Mouse (Mus musculus): ENCODE measurements around the gene Scai. TPM values are rescaled to one million over a fixed set of nuclear protein-coding genes. Genes with fewer than 3 reads are reported as not detected.

The Scai gene
- total and polyA plus RNA-seq, 2 experiments from 2014 or later, result 2.7 to 8.3 TPM

GRCm38 (mm10) chr2:39220010-39220409, 29.5 kb upstream of the Scai start:
- 93% methylated on average over 6 of the region's 6 CpGs for WGBS
- DNase-seq (ENCODE audit: low spot score) (no peak), ATAC-seq (ENCODE audit: insufficient read depth, low read depth) (no peak)
- Histone ChIP-seq H3K27me3 (ENCODE audit: control insufficient read depth, insufficient read depth, low read length) (no peaks in the 10 kb centered on the region), H3K4me2 (ENCODE audit: low read depth, low read length) (no peak overlapping the region), H3K4me1 (ENCODE audit: control insufficient read depth, insufficient read depth) (peaks cover 18% of the 10 kb centered on the region), H3K27ac (ENCODE audit: low read depth) (no peak overlapping the region), H3K9me3 (replicated peaks; ENCODE audit: control insufficient read depth, low read length) (no peaks in the 10 kb centered on the region), H3K4me3 (ENCODE audit: low read depth, low read length) (no peak overlapping the region), H3K9ac (replicated peaks; ENCODE audit: low read depth, low read length) (no peak overlapping the region), H3K36me3 (replicated peaks; ENCODE audit: control insufficient read depth, insufficient read depth, low read length) (no peaks in the 10 kb centered on the region)
- TF ChIP-seq CTCF (IDR thresholded peaks at IDR 0.05; ENCODE audit: low read depth) (no peak), EP300 (IDR thresholded peaks at IDR 0.05; ENCODE audit: low read depth) (no peak)

GRCm38 (mm10) chr2:39219034-39219433, 28.5 kb upstream of the Scai start:
- Histone ChIP-seq H3K9me3 (replicated peaks; ENCODE audit: control insufficient read depth, low read length) (no peaks in the 10 kb centered on the region), H3K4me2 (ENCODE audit: low read depth, low read length) (no peak overlapping the region), H3K4me3 (ENCODE audit: low read depth, low read length) (no peak overlapping the region), H3K36me3 (replicated peaks; ENCODE audit: control insufficient read depth, insufficient read depth, low read length) (no peaks in the 10 kb centered on the region), H3K27ac (ENCODE audit: low read depth) (no peak overlapping the region), H3K9ac (replicated peaks; ENCODE audit: low read depth, low read length) (no peak overlapping the region), H3K27me3 (ENCODE audit: control insufficient read depth, insufficient read depth, low read length) (no peaks in the 10 kb centered on the region), H3K4me1 (ENCODE audit: control insufficient read depth, insufficient read depth) (peaks cover 12% of the 10 kb centered on the region; the same call in 1 of the 2 replicates)
- DNase-seq (ENCODE audit: low spot score) (no peak), ATAC-seq (ENCODE audit: insufficient read depth, low read depth) (no peak)
- 88% methylated on average over 3 of the region's 3 CpGs for WGBS
- no peak for TF ChIP-seq EP300 (IDR thresholded peaks at IDR 0.05; ENCODE audit: low read depth)
- no peak for TF ChIP-seq CTCF (IDR thresholded peaks at IDR 0.05; ENCODE audit: low read depth)

GRCm38 (mm10) chr2:39217150-39217549, 26.6 kb upstream of the Scai start:
- no peak for ATAC-seq (ENCODE audit: insufficient read depth, low read depth)
- no peak overlapping the region for H3K4me3 ChIP-seq (ENCODE audit: low read depth, low read length)
- no peak for DNase-seq (ENCODE audit: low spot score)
- H3K4me2 ChIP-seq (ENCODE audit: low read depth, low read length), result no peak overlapping the region
- WGBS, result 89% methylated on average over 4 of the region's 4 CpGs
- H3K9me3 ChIP-seq (replicated peaks; ENCODE audit: control insufficient read depth, low read length), result no peaks in the 10 kb centered on the region
- H3K36me3 ChIP-seq (replicated peaks; ENCODE audit: control insufficient read depth, insufficient read depth, low read length), result no peaks in the 10 kb centered on the region
- peaks cover 3% of the 10 kb centered on the region; the same call in 1 of the 2 replicates for H3K4me1 ChIP-seq (ENCODE audit: control insufficient read depth, insufficient read depth)
- no peak overlapping the region for H3K27ac ChIP-seq (ENCODE audit: low read depth)
- no peak for TF ChIP-seq EP300 (IDR thresholded peaks at IDR 0.05; ENCODE audit: low read depth)
- no peak for TF ChIP-seq CTCF (IDR thresholded peaks at IDR 0.05; ENCODE audit: low read depth)
- no peak overlapping the region for H3K9ac ChIP-seq (replicated peaks; ENCODE audit: low read depth, low read length)
- no peaks in the 10 kb centered on the region for H3K27me3 ChIP-seq (ENCODE audit: control insufficient read depth, insufficient read depth, low read length)

- DNase-seq (ENCODE audit: low spot score) (no peak), ATAC-seq (ENCODE audit: insufficient read depth, low read depth) (no peak)
- Histone ChIP-seq H3K4me2 (ENCODE audit: low read depth, low read length) (no peak overlapping the region), H3K27ac (ENCODE audit: low read depth) (no peak overlapping the region), H3K9me3 (replicated peaks; ENCODE audit: control insufficient read depth, low read length) (no peaks in the 10 kb centered on the region), H3K36me3 (replicated peaks; ENCODE audit: control insufficient read depth, insufficient read depth, low read length) (peaks cover 4% of the 10 kb centered on the region; the same call in 1 of the 2 replicates), H3K4me3 (ENCODE audit: low read depth, low read length) (no peak overlapping the region), H3K4me1 (ENCODE audit: control insufficient read depth, insufficient read depth) (peaks cover 3% of the 10 kb centered on the region; the same call in 1 of the 2 replicates), H3K9ac (replicated peaks; ENCODE audit: low read depth, low read length) (no peak overlapping the region), H3K27me3 (ENCODE audit: control insufficient read depth, insufficient read depth, low read length) (no peaks in the 10 kb centered on the region)
- WGBS, result 85% methylated on average over 4 of the region's 4 CpGs
- TF ChIP-seq EP300 (IDR thresholded peaks at IDR 0.05; ENCODE audit: low read depth) (no peak), CTCF (IDR thresholded peaks at IDR 0.05; ENCODE audit: low read depth) (no peak)
These were observed 20.2 kb upstream of the Scai start for GRCm38 (mm10) chr2:39210738-39211137.

GRCm38 (mm10) chr2:39203359-39203758, 12.8 kb upstream of the Scai start:
- H3K9ac ChIP-seq (replicated peaks; ENCODE audit: low read depth, low read length), result no peak overlapping the region
- no peak for ATAC-seq (ENCODE audit: insufficient read depth, low read depth)
- WGBS, result 86% methylated on average over 2 of the region's 2 CpGs

GRCm38 (mm10) chr2:39194809-39195208, 4.3 kb upstream of the Scai start:
- Histone ChIP-seq H3K27me3 (ENCODE audit: control insufficient read depth, insufficient read depth, low read length) (no peaks in the 10 kb centered on the region), H3K36me3 (replicated peaks; ENCODE audit: control insufficient read depth, insufficient read depth, low read length) (peaks cover 22% of the 10 kb centered on the region), H3K27ac (ENCODE audit: low read depth) (no peak overlapping the region), H3K4me3 (ENCODE audit: low read depth, low read length) (no peak overlapping the region), H3K9me3 (replicated peaks; ENCODE audit: control insufficient read depth, low read length) (no peaks in the 10 kb centered on the region), H3K9ac (replicated peaks; ENCODE audit: low read depth, low read length) (no peak overlapping the region), H3K4me2 (ENCODE audit: low read depth, low read length) (no peak overlapping the region), H3K4me1 (ENCODE audit: control insufficient read depth, insufficient read depth) (peaks cover 2% of the 10 kb centered on the region; the same call in 1 of the 2 replicates)
- ATAC-seq (ENCODE audit: insufficient read depth, low read depth), result no peak
- DNase-seq (ENCODE audit: low spot score), result no peak
- 95% methylated on average over 2 of the region's 2 CpGs for WGBS
- TF ChIP-seq EP300 (IDR thresholded peaks at IDR 0.05; ENCODE audit: low read depth) (no peak), CTCF (IDR thresholded peaks at IDR 0.05; ENCODE audit: low read depth) (no peak)

More at GRCm38 (mm10) chr2:39203359-39203758, 12.8 kb upstream of the Scai start:
- no peak overlapping the region for H3K27ac ChIP-seq (ENCODE audit: low read depth)
- no peak overlapping the region for H3K4me3 ChIP-seq (ENCODE audit: low read depth, low read length)
- no peaks in the 10 kb centered on the region for H3K4me1 ChIP-seq (ENCODE audit: control insufficient read depth, insufficient read depth)
- H3K27me3 ChIP-seq (ENCODE audit: control insufficient read depth, insufficient read depth, low read length), result no peaks in the 10 kb centered on the region
- H3K36me3 ChIP-seq (replicated peaks; ENCODE audit: control insufficient read depth, insufficient read depth, low read length), result peaks cover 27% of the 10 kb centered on the region
- no peak for DNase-seq (ENCODE audit: low spot score)
- H3K4me2 ChIP-seq (ENCODE audit: low read depth, low read length), result no peak overlapping the region
- TF ChIP-seq CTCF (IDR thresholded peaks at IDR 0.05; ENCODE audit: low read depth) (no peak), EP300 (IDR thresholded peaks at IDR 0.05; ENCODE audit: low read depth) (no peak)
- H3K9me3 ChIP-seq (replicated peaks; ENCODE audit: control insufficient read depth, low read length), result no peaks in the 10 kb centered on the region
